Mouse (Mus musculus) kidney, embryonic 15.5 days (tissue): ENCODE results near the gene Dnajc17. TPM values are rescaled to one million over a fixed set of nuclear protein-coding genes. Genes with fewer than 3 reads are reported as not detected.

ENCODE experiments used
- ATAC-seq: fragments of 200-750 bp; cut with Nextera tagmentation; replicated peaks from 2 replicates; pipeline ENCODE4 v1.8.0; 2017; ENCODE audit warnings: moderate TSS enrichment; ENCODE audit not compliant: low FRiP score
- H3K27ac ChIP-seq: fragments of 300-500 bp; sonication (generic); 2 replicates; pipeline ENCODE4 v1.5.1; 2015; ENCODE audit warnings: mild to moderate bottlenecking, inconsistent platforms
- H3K27me3 ChIP-seq: fragments of 300-500 bp; sonication (generic); 2 replicates; pipeline ENCODE4 v1.6.1; 2015; ENCODE audit warnings: inconsistent platforms
- H3K36me3 ChIP-seq: fragments of 300-500 bp; sonication (generic); 2 replicates; pipeline ENCODE4 v1.6.1; 2015; ENCODE audit warnings: inconsistent platforms
- H3K4me1 ChIP-seq: fragments of 300-500 bp; sonication (generic); 2 replicates; pipeline ENCODE4 v1.6.1; 2015; ENCODE audit warnings: inconsistent platforms
- H3K4me2 ChIP-seq: fragments of 300-500 bp; sonication (generic); 2 replicates; pipeline ENCODE4 v1.6.1; 2015; ENCODE audit warnings: moderate library complexity, mild to moderate bottlenecking, inconsistent platforms
- H3K4me3 ChIP-seq: fragments of 300-500 bp; sonication (generic); replicated peaks from 2 replicates; pipeline ENCODE4 v1.5.1; 2015; ENCODE audit warnings: mild to moderate bottlenecking, inconsistent platforms
- H3K9ac ChIP-seq: fragments of 300-500 bp; sonication (generic); 2 replicates; pipeline ENCODE4 v1.6.1; 2015; ENCODE audit warnings: mild to moderate bottlenecking, inconsistent platforms
- H3K9me3 ChIP-seq: fragments of 300-500 bp; sonication (generic); replicated peaks from 2 replicates; pipeline ENCODE4 v1.6.1; 2016; ENCODE audit warnings: inconsistent platforms
- WGBS: fragments of 180-500 bp; shearing (Covaris S2); methylation state at CpG from one replicate; pipeline ENCODE4 v1.1.7; 2015; ENCODE audit warnings: mixed read lengths; 5-methylcytosine and 5-hydroxymethylcytosine counted together
- polyA plus RNA-seq: library from polyadenylated mRNA; unstranded; fragments of >200 nt; fragmentation: Nextera tagmentation; extraction: Ambion mirVana; gene quantifications from 2 replicates; pipeline ENCODE4 v1.2.1, GENCODE M21; 2015

The Dnajc17 gene
- polyA plus RNA-seq: 18.6 and 21.9 TPM in 2 replicates

DNA sequence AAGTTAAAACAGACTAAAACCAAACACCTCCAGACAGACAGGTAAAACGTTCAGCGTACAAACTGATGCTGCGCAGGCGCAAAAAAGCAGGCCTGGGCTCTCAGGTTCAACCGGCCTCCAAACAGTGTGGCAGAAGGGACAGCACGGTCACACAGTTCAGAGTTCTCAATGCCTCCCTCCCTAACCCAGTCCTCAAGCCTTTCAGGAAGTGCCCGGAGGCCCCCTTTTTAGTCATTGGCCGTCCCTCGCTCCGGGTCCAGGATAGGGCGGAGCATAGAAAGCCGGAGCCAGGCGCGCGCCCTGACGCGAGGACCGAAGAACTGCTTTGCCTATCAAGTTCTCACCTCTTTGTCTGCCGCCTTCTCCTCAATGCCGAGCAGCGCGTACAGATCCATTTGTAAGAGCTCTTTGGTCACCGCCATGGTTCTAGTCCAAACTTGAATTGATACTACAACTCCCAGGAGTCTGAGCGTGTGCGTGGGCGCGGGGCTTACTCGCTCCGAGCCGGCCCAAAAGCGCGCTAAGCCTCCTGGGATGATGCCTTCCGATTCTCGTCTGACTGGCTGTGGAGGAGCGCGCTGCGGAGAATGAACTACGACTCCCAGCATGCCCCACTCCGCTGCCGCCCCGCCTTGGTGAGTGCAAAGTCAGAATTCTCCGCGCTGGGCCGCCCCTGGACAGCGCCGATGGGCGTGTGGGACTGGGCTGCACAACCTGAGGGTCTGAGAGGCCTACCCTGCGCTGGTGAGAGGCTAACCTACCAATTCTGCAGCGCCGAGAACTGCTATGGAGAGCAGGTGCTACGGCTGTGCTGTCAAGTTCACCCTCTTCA is at the start of gene Dnajc17, which contains the start of gene Zfyve19:
TSS of gene Dnajc17 (minus strand) at position 452 of the 832 bp plus-strand sequence.
TSS of gene Zfyve19 (plus strand) at position 274 of the 832 bp plus-strand sequence.
- Histone ChIP-seq H3K27me3 (no peaks in the 10 kb centered on the region), H3K27ac (peak within 1 kb of the TSS; percentile 93), H3K9ac (peak within 1 kb of the TSS; percentile 64), H3K9me3 (no peaks in the 10 kb centered on the region), H3K36me3 (peaks cover 32% of the 10 kb centered on the region), H3K4me3 (peak within 1 kb of the TSS; percentile 65), H3K4me1 (peaks cover 23% of the 10 kb centered on the region), H3K4me2 (peak within 1 kb of the TSS; percentile 69)
- under 1% methylated on average over 51 of the region's 51 CpGs for WGBS
- ATAC-seq: peak; percentile 98

- H3K4me1 ChIP-seq: peaks cover 4% of the 10 kb centered on the region; the same call in 1 of the 2 replicates
- no peak for ATAC-seq
These were observed 46.4 kb upstream of the Dnajc17 start for GRCm38 (mm10) chr2:119254976-119255375.

DNA sequence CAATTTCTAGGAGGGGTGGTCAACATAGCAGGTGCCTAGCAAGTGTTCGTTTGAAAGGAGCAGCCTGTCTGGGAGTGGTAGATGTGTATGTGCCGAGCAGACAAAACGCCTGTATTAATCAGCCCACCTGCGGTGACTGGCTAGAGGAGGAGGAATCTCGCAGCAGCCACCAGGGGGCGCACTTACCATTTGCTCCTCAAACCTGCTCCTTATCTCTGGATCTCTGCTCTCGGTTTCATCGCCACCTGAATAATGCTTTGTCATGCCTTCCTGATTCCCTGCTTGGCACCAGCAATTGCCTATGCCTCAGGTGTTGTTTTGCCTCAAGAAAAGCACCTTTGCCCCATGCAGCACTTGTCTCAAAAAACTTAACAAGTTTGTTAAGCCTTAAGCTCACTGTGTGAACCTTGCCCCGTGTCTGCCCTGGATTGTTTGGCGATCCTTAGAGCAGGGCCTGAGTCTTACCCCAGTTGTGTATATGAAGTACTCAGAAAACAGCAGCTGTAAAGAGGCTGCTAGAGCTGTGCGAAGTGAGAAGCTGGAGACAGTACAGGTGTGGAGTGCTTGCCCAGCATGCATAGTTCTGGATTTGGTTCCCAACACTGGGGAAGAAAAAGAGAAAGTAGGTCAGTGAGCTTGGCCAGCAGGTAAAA is 42.4 kb upstream of the Dnajc17 start:
- no peak overlapping the region; the same call in 1 of the 2 replicates for H3K9ac ChIP-seq
- H3K4me1 ChIP-seq: peaks cover 4% of the 10 kb centered on the region; the same call in 1 of the 2 replicates
- H3K27me3 ChIP-seq: peaks cover 27% of the 10 kb centered on the region
- no peaks in the 10 kb centered on the region for H3K9me3 ChIP-seq
- 0 out of 2 replicates have a peak, but pooled peaks cover 5% of the 10 kb centered on the region for H3K36me3 ChIP-seq
- peak overlapping the region; percentile 25; the same call in 1 of the 2 replicates for H3K27ac ChIP-seq
- peak; percentile 69 for ATAC-seq
- WGBS: 15% methylated on average over 11 of the region's 11 CpGs
- H3K4me2 ChIP-seq: peak overlapping the region; percentile 38; the same call in 1 of the 2 replicates
- no peak overlapping the region for H3K4me3 ChIP-seq

More at GRCm38 (mm10) chr2:119254976-119255375, 46.4 kb upstream of the Dnajc17 start:
- H3K4me2 ChIP-seq: no peak overlapping the region
- no peak overlapping the region for H3K9ac ChIP-seq
- peaks cover 36% of the 10 kb centered on the region for H3K27me3 ChIP-seq
- no peak overlapping the region for H3K4me3 ChIP-seq
- 14% methylated on average over 7 of the region's 7 CpGs for whole genome bisulfite sequencing
- H3K36me3 ChIP-seq: no peaks in the 10 kb centered on the region
- no peaks in the 10 kb centered on the region for H3K9me3 ChIP-seq
- no peak overlapping the region for H3K27ac ChIP-seq

DNA sequence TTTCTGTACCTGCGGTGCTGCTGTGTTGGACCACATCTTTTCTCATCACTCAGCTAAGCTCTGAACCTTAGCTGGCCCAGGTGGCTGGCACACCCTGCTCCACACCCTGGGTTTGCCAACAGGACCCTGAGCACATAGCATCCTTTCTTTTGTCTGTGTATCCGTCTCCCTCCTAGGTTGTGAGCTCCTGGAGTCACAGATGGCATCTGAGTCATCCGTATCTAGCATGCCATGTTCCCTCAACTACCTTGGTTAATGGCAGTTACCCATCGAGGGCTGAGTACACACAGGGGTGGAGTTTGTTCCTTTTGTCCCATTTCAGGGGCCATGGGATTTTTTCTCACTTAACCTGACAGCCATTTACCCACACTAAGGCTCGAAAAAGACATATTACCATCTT is 41.8 kb upstream of the Dnajc17 start:
- H3K27me3 ChIP-seq: peaks cover 24% of the 10 kb centered on the region
- H3K4me1 ChIP-seq: peaks cover 4% of the 10 kb centered on the region; the same call in 1 of the 2 replicates
- no peak overlapping the region for H3K4me2 ChIP-seq
- ATAC-seq: no peak
- no peak overlapping the region for H3K4me3 ChIP-seq
- H3K9me3 ChIP-seq: no peaks in the 10 kb centered on the region
- H3K9ac ChIP-seq: no peak overlapping the region
- H3K27ac ChIP-seq: no peak overlapping the region
- H3K36me3 ChIP-seq: 0 out of 2 replicates have a peak, but pooled peaks cover 5% of the 10 kb centered on the region
- WGBS: 68% methylated on average over 5 of the region's 5 CpGs

GRCm38 (mm10) chr2:119249592-119250061 is 41.0 kb upstream of the Dnajc17 start:
- Histone ChIP-seq H3K4me1 (peaks cover 4% of the 10 kb centered on the region; the same call in 1 of the 2 replicates), H3K27ac (no peak overlapping the region), H3K4me2 (no peak overlapping the region), H3K9ac (no peak overlapping the region), H3K9me3 (no peaks in the 10 kb centered on the region), H3K4me3 (no peak overlapping the region), H3K27me3 (peaks cover 16% of the 10 kb centered on the region), H3K36me3 (0 out of 2 replicates have a peak, but pooled peaks cover 5% of the 10 kb centered on the region)
- ATAC-seq: no peak
- WGBS: 66% methylated on average over 4 of the region's 4 CpGs

DNA sequence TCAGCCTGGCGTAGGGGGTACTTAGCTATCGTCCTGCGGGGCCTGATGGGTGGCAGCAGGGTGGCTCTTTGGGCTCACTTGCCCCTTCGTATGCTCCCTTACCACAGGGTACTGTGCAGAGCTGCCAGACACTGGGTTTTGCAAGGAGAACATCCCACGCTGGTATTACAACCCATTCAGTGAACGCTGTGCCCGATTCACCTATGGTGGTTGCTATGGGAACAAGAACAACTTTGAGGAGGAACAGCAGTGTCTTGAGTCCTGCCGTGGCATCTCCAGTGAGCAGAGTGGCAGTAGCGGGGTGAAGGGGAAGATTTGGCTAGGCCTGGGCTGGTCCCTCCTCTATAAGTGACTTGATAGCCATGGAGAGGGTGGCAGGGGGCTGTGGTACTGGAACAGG is 39.3 kb upstream of the Dnajc17 start:
- no peak overlapping the region for H3K27ac ChIP-seq
- H3K27me3 ChIP-seq: peaks cover 3% of the 10 kb centered on the region; the same call in 1 of the 2 replicates
- 0 out of 2 replicates have a peak, but pooled peaks cover 5% of the 10 kb centered on the region for H3K36me3 ChIP-seq
- ATAC-seq: no peak
- no peak overlapping the region for H3K9ac ChIP-seq
- no peak overlapping the region for H3K4me3 ChIP-seq
- peaks cover 4% of the 10 kb centered on the region; the same call in 1 of the 2 replicates for H3K4me1 ChIP-seq
- H3K4me2 ChIP-seq: no peak overlapping the region
- 83% methylated on average over 9 of the region's 9 CpGs for WGBS
- H3K9me3 ChIP-seq: no peaks in the 10 kb centered on the region

DNA sequence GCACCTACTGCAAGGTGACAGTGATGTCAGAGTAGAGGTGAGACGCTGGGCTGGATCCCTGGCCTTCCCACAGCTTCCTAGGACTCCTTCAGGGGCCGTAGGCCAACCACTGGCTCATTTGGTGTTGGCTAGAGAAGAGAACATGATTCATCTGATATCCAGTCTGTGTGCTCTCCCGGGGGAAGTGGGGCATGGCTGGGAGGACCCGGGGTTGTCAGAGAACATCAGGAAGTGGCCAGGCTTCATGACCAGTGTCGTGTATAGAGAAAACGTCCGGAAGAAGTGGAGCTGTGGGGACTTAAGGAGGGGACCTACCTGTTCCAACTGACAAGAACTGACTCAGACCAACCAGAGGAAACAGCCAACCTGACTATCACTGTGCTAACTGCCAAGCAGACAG is 36.7 kb upstream of the Dnajc17 start:
- H3K4me3 ChIP-seq: no peak overlapping the region
- H3K9ac ChIP-seq: no peak overlapping the region
- 77% methylated on average over 7 of the region's 7 CpGs for WGBS
- no peaks in the 10 kb centered on the region for H3K9me3 ChIP-seq
- H3K4me1 ChIP-seq: peaks cover 4% of the 10 kb centered on the region; the same call in 1 of the 2 replicates
- no peak overlapping the region for H3K4me2 ChIP-seq
- no peak overlapping the region for H3K27ac ChIP-seq
- H3K27me3 ChIP-seq: peaks cover 1% of the 10 kb centered on the region
- no peak for ATAC-seq
- H3K36me3 ChIP-seq: 0 out of 2 replicates have a peak, but pooled peaks cover 5% of the 10 kb centered on the region

DNA sequence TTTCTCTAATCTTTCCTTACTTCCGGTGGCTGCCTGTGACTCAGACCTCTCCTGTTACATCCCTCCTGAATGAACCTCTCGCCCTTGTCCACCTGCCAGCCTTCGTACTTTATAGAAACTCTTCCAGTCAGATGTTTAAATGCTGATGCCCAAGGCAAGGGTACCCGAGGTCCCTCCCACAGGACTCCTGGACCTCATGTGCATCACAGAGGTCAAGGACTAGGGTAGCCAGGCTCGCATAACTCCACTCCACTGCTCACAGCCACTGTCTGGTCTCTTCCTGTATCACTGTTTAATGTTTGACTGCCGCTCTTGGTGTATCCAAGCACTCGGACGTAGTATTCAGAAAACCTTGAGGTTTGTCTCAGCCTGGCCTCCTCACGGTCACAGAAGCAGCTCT is 34.0 kb upstream of the Dnajc17 start:
- no peak overlapping the region for H3K9ac ChIP-seq
- H3K4me3 ChIP-seq: no peak overlapping the region
- WGBS: 70% methylated on average over 9 of the region's 9 CpGs
- peaks cover 26% of the 10 kb centered on the region for H3K27me3 ChIP-seq
- no peak overlapping the region for H3K27ac ChIP-seq
- ATAC-seq: peak; percentile 61; the same call in 1 of the 2 replicates
- no peak overlapping the region for H3K4me2 ChIP-seq
- H3K4me1 ChIP-seq: peaks cover 13% of the 10 kb centered on the region
- H3K9me3 ChIP-seq: no peaks in the 10 kb centered on the region
- H3K36me3 ChIP-seq: 0 out of 2 replicates have a peak, but pooled peaks cover 5% of the 10 kb centered on the region

GRCm38 (mm10) chr2:119240819-119241186 is 32.2 kb upstream of the Dnajc17 start:
- Histone ChIP-seq H3K4me1 (peaks cover 26% of the 10 kb centered on the region), H3K4me3 (no peak overlapping the region), H3K27ac (no peak overlapping the region), H3K27me3 (peaks cover 44% of the 10 kb centered on the region), H3K9me3 (no peaks in the 10 kb centered on the region), H3K36me3 (no peaks in the 10 kb centered on the region), H3K9ac (no peak overlapping the region), H3K4me2 (no peak overlapping the region)
- no peak for ATAC-seq
- WGBS: 89% methylated on average over 4 of the region's 4 CpGs

- Histone ChIP-seq H3K4me3 (no peak overlapping the region), H3K27ac (no peak overlapping the region), H3K36me3 (no peaks in the 10 kb centered on the region), H3K9ac (no peak overlapping the region), H3K4me2 (peak overlapping the region; percentile 93; the same call in 1 of the 2 replicates), H3K27me3 (peaks cover 49% of the 10 kb centered on the region), H3K4me1 (peaks cover 26% of the 10 kb centered on the region), H3K9me3 (no peaks in the 10 kb centered on the region)
- 52% methylated on average over 4 of the region's 4 CpGs for WGBS
- ATAC-seq: no peak
These were observed 31.7 kb upstream of the Dnajc17 start for GRCm38 (mm10) chr2:119240075-119240818.

DNA sequence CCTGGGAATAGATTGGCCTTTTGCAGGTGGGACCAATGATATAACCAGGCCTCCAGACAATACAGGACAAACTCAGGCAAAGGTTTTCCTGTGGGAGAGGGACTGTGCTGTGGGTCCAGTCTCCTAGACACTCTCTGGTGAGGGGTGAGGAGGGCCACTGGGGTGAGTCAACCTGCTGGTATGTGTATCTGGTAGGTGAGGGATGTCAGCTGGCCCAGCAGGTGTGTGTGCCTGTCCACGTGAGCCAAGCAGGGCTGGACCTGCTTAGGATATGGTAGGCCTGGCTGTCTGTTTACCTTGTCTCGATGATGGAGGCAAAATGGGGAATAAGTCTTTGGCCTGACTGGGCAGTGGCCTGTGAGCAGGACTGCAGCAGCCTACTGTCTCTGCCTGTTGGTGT is 30.1 kb upstream of the Dnajc17 start:
- Histone ChIP-seq H3K4me3 (peak overlapping the region; percentile 63), H3K9me3 (no peaks in the 10 kb centered on the region), H3K9ac (0 out of 2 replicates have a peak overlapping the region, but pooled peaks have one; percentile 48), H3K4me1 (peaks cover 26% of the 10 kb centered on the region), H3K4me2 (peak overlapping the region; percentile 93), H3K36me3 (no peaks in the 10 kb centered on the region), H3K27me3 (peaks cover 50% of the 10 kb centered on the region), H3K27ac (no peak overlapping the region)
- WGBS: 68% methylated on average over 2 of the region's 2 CpGs
- ATAC-seq: no peak
